Mouse (Mus musculus): ENCODE measurements around the gene Ankrd33b.

- TF ChIP-seq CTCF (IDR thresholded peaks at IDR 0.05; ENCODE audit: borderline replicate concordance, control insufficient read depth, extremely low read depth, insufficient read depth, low read length, poor library complexity) (no peak), POLR2A (IDR thresholded peaks at IDR 0.05; ENCODE audit: control insufficient read depth, extremely low read depth, insufficient read depth, low read length, poor library complexity) (no peak)
Measured at GRCm38 (mm10) chr15:31363981-31364361, 3.6 kb downstream of the Ankrd33b start.
